Mouse (Mus musculus) embryonic facial prominence, embryonic 13.5 days (tissue): ENCODE measurements at regions not wholly inside any gene's neighbourhood (a gene's known extent, or its start where the extent isn't known, plus 50 kb on each side); places are given as distances from the start of the nearest gene placed in this dataset.

ENCODE experiments used
- ATAC-seq: fragments of 200-750 bp; cut with Nextera tagmentation; 2 replicates; pipeline ENCODE4 v1.8.0; 2017; ENCODE audit warnings: low read depth; ENCODE audit not compliant: insufficient number of reproducible peaks, insufficient read depth, low FRiP score, low TSS enrichment
- H3K27ac ChIP-seq: fragments of 300-500 bp; sonication (generic); 2 replicates; pipeline ENCODE4 v1.5.1; 2015; ENCODE audit warnings: moderate library complexity, mild to moderate bottlenecking, inconsistent platforms
- H3K27me3 ChIP-seq: fragments of 300-500 bp; sonication (generic); 2 replicates; pipeline ENCODE4 v1.6.1; 2015; ENCODE audit warnings: mild to moderate bottlenecking, inconsistent platforms
- H3K36me3 ChIP-seq: fragments of 300-500 bp; sonication (generic); 2 replicates; pipeline ENCODE4 v1.6.1; 2015; ENCODE audit warnings: mild to moderate bottlenecking, inconsistent platforms
- H3K4me1 ChIP-seq: fragments of 300-500 bp; sonication (generic); 2 replicates; pipeline ENCODE4 v1.6.1; 2015; ENCODE audit warnings: inconsistent platforms
- H3K4me2 ChIP-seq: fragments of 300-500 bp; sonication (generic); 2 replicates; pipeline ENCODE4 v1.6.1; 2015; ENCODE audit warnings: moderate library complexity, mild to moderate bottlenecking, inconsistent platforms
- H3K4me3 ChIP-seq: fragments of 300-500 bp; sonication (generic); 2 replicates; pipeline ENCODE4 v1.5.1; 2015; ENCODE audit warnings: mild to moderate bottlenecking, inconsistent platforms
- H3K9ac ChIP-seq: fragments of 300-500 bp; sonication (generic); 2 replicates; pipeline ENCODE4 v1.6.1; 2015; ENCODE audit warnings: mild to moderate bottlenecking, inconsistent platforms
- H3K9me3 ChIP-seq: fragments of 300-500 bp; sonication (generic); 2 replicates; pipeline ENCODE4 v1.6.1; 2016; ENCODE audit warnings: inconsistent platforms
- WGBS: fragments of 180-500 bp; shearing (Covaris S2); methylation state at CpG from one replicate; pipeline ENCODE4 v1.1.7; 2015; ENCODE audit warnings: mixed read lengths; 5-methylcytosine and 5-hydroxymethylcytosine counted together

GRCm38 (mm10) chr15:85684875-85685274 is 49.9 kb upstream of the Ppara start:
- no peaks in the 10 kb centered on the region for H3K9me3 ChIP-seq
- no peak overlapping the region for H3K4me2 ChIP-seq
- 73% methylated on average over 5 of the region's 5 CpGs for WGBS
- H3K27me3 ChIP-seq: no peaks in the 10 kb centered on the region
- 0 out of 2 replicates have a peak overlapping the region, but pooled peaks have one; percentile 96 for H3K27ac ChIP-seq
- no peak for ATAC-seq
- no peak overlapping the region for H3K4me3 ChIP-seq
- peaks cover 59% of the 10 kb centered on the region for H3K4me1 ChIP-seq
- H3K9ac ChIP-seq: no peak overlapping the region
- H3K36me3 ChIP-seq: peaks cover 53% of the 10 kb centered on the region
